Mouse (Mus musculus): ENCODE results near the gene Ifna11. TPM values are rescaled to one million over a fixed set of nuclear protein-coding genes. Genes with fewer than 3 reads are reported as not detected.
A peak's percentile ranks its signal among the peaks of the same experiment; 100 is the strongest.

The Ifna11 gene
- polyA plus RNA-seq, 1 experiment from 2014 or later: not detected

DNA sequence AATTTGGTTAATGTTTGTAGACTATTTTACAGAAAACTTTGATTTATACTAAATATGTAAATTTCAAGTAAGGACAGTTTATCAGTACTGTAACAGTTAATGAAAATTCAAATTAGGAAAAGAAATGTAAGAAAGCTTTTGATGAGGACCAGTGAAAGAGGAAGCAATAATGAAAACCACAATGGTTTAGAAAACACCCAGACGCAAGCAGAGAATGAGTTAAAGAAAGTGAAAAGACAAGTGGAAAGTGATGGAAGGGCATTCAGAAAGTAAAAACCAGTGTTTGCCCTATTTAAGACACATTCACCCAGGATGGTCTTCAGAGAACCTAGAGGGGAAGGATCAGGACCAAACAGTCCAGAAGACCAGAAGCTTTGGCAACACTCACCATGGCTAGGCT is 29.9 kb downstream of the Ifna11 start, which contains the start of gene Ifna1:
TSS of gene Ifna1 (plus strand) at position 390 of the 400 bp plus-strand sequence.
- H3K27ac ChIP-seq (replicated peaks): no peak within 1 kb of the TSS
- H3K4me1 ChIP-seq (replicated peaks): no peaks in the 10 kb centered on the region
- H3K36me3 ChIP-seq: no peaks in the 10 kb centered on the region
- no peak within 1 kb of the TSS for H3K4me3 ChIP-seq
- H3K9me3 ChIP-seq: no peaks in the 10 kb centered on the region
- WGBS: 86% methylated on average over 1 of the region's 1 CpGs
- H3K27me3 ChIP-seq: no peaks in the 10 kb centered on the region
- no peak within 1 kb of the TSS for H3K4me2 ChIP-seq
- no peak for ATAC-seq (ENCODE audit: low read depth)
- H3K9ac ChIP-seq: no peak within 1 kb of the TSS

DNA sequence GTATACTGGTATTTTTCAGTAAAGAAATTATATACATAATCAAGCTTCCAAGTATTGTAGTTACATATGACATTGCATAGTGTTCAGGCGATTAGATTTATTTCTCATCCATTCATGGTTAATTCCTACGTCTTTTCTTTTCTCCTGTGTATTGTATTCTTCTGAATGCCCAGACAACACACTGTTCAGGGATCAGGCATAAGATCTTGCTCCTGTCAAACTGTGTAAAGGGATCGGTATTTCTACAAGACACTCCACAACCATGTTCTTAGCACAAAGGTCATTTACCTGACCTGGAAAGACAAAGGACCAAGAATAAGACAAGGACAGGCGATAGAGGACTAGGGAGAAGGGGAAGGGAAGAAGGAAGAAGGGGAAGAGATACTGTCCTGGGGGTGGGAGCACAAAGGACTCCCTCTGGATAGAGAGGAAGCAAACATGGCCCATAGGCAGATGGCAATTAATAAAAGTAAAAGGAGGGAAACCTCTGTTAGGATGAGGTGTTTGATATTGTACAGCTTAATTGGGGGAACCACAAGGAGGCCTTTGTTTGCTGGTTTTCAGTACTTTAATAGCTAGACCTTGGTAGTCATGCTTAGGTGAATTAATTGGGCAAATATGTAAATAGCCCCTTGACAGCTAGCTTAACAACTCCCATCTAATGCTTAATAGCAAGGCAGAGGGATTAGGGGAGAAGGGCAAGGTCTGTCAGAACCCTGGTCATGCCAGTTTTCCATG is 31.4 kb downstream of the Ifna11 start:
- 38% methylated on average over 4 of the region's 4 CpGs for WGBS

DNA sequence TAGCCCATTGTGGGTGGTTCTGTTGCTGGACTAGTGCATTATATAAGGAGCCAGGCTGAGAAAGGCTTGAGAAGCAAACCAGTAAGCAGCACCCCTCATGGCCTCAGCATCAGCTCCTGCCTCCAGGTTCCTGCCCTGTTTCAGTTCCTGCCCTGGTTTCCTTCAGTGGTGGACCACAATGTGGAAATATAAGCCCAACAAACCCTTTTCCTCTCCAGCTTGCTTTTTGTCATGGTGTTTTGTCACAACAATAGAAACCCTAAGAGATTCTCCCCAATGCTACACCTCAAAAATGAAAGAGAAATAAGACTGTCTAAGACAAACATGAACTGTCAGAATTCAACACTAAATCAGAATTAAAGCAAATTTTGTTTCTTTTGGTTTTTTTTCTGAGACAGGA is 39.5 kb downstream of the Ifna11 start:
- H3K9ac ChIP-seq: no peak overlapping the region
- H3K4me2 ChIP-seq: no peak overlapping the region
- H3K9me3 ChIP-seq: no peaks in the 10 kb centered on the region
- no peaks in the 10 kb centered on the region for H3K36me3 ChIP-seq
- no peak for ATAC-seq (ENCODE audit: low read depth)
- H3K4me1 ChIP-seq (replicated peaks): no peaks in the 10 kb centered on the region
- H3K27ac ChIP-seq (replicated peaks): no peak overlapping the region
- no peak overlapping the region for H3K4me3 ChIP-seq
- H3K27me3 ChIP-seq: 0 out of 2 replicates have a peak, but pooled peaks cover under 1% of the 10 kb centered on the region

More for the DNA sequence above, 31.4 kb downstream of the Ifna11 start:
- H3K36me3 ChIP-seq: no peaks in the 10 kb centered on the region
- H3K27ac ChIP-seq (replicated peaks): no peak overlapping the region
- no peak overlapping the region for H3K4me3 ChIP-seq
- no peaks in the 10 kb centered on the region for H3K9me3 ChIP-seq
- H3K4me2 ChIP-seq: no peak overlapping the region
- H3K27me3 ChIP-seq: no peaks in the 10 kb centered on the region
- ATAC-seq (ENCODE audit: low read depth): no peak
- no peak overlapping the region for H3K9ac ChIP-seq
- no peaks in the 10 kb centered on the region for H3K4me1 ChIP-seq (replicated peaks)

DNA sequence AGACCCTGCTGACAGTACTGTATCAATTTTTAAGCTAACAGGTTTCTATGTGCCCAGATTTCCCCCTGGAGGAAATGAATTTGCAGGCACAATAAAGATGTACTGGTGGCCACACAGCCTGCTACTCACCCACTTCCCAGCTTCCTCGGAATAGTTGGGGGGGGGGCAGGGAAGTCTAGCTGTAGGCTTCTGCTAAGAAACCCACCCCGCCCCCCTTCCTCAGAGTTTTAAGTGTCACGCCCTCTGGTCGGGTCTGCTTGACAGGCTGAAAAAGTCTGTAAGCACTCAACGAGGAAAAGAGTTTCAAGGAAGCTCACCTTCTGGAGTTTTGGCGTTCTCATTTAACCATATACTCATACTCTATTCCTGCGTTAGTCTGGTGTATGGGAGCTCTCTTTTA is 43.5 kb downstream of the Ifna11 start:
- no peak for ATAC-seq (ENCODE audit: low read depth)
- H3K27ac ChIP-seq (replicated peaks): no peak overlapping the region
- H3K4me3 ChIP-seq: no peak overlapping the region
- no peak overlapping the region for H3K4me2 ChIP-seq
- H3K4me1 ChIP-seq (replicated peaks): peaks cover 9% of the 10 kb centered on the region
- H3K9ac ChIP-seq: no peak overlapping the region
- H3K9me3 ChIP-seq: no peaks in the 10 kb centered on the region
- H3K36me3 ChIP-seq: no peaks in the 10 kb centered on the region
- WGBS: 15% methylated on average over 7 of the region's 7 CpGs
- H3K27me3 ChIP-seq: 0 out of 2 replicates have a peak, but pooled peaks cover 15% of the 10 kb centered on the region

DNA sequence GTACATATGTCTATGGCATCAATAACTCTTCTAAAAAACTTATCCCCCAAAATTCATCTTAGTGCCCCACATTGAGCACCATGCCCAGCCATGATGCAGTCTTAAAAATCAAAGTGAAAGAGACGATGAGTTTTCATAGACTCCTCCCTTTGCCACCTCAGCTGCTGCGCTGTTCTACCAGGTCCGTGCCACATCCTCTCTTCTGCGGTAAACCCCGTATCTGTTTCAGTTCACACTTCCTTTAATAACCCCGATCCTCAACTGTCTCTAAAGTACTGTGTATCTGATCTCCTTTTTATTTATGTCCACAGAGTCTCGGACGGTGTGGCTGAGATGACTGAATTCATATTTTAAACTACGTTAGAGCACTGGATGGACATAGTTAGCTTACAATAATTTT is 44.8 kb downstream of the Ifna11 start:
- WGBS: 83% methylated on average over 9 of the region's 9 CpGs
- Histone ChIP-seq H3K27ac (replicated peaks) (no peak overlapping the region), H3K9ac (no peak overlapping the region), H3K4me1 (replicated peaks) (peaks cover 12% of the 10 kb centered on the region), H3K4me3 (no peak overlapping the region), H3K9me3 (no peaks in the 10 kb centered on the region), H3K36me3 (no peaks in the 10 kb centered on the region), H3K4me2 (no peak overlapping the region), H3K27me3 (0 out of 2 replicates have a peak, but pooled peaks cover 15% of the 10 kb centered on the region)
- ATAC-seq (ENCODE audit: low read depth): no peak

DNA sequence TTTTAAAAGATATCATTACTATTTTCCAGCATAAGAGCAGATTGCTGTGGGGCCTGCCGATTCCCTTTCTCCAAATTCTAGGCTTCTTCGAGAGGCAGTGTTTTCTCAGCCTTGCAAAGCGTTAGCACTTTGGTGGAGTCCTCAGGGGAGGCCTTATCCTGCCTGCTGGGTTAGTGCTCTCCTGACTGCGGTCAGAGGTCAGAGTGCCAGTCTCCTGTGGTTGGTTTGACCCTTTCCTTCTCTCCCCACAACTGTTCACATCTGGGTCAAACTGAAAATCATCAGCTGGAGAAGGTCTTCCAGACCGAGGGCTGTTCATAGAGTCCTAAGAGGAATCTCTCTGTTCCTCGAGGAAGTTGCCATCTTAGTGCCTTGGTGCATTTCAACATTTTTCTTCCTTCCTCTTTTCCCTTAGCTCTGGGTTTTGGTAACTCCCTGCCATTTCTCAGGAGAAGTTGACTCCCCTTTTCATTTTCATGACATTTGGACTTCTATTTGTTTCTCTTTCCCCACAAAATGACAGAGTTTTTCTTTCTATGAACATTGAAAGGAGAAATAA is 45.3 kb downstream of the Ifna11 start:
- Histone ChIP-seq H3K9ac (no peak overlapping the region), H3K9me3 (no peaks in the 10 kb centered on the region), H3K4me1 (replicated peaks) (peaks cover 12% of the 10 kb centered on the region), H3K27me3 (0 out of 2 replicates have a peak, but pooled peaks cover 15% of the 10 kb centered on the region), H3K27ac (replicated peaks) (no peak overlapping the region), H3K4me2 (no peak overlapping the region), H3K4me3 (no peak overlapping the region), H3K36me3 (no peaks in the 10 kb centered on the region)
- WGBS: 58% methylated on average over 6 of the region's 6 CpGs
- no peak for ATAC-seq (ENCODE audit: low read depth)

DNA sequence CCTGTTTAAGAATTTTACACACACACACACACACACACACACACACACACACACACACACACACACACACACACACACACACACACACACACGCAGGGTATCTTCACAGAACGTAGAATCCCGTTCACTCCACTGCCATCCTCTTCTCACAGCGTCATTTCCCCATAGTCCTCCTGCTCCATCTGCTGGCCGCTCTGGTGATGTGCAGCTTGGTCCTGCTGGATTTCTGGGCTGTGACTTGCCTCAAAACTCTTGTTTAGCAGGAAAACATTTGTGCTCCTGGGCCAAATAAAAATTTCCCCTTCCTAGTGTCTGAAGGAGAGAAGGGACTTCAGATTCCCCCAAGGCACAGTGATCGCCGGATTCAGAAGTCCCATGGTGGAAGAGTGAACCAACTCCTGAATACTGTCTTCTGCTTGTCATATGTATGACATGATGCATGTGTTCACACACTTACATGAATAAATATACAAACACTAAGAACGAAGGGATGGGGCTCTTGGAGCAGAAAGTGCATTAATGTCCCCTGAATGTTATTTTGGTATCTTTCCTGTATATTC is 47.7 kb downstream of the Ifna11 start:
- no peaks in the 10 kb centered on the region for H3K9me3 ChIP-seq
- peak; percentile 87 for ATAC-seq (ENCODE audit: low read depth)
- WGBS: 2% methylated on average over 8 of the region's 8 CpGs
- no peak overlapping the region for H3K27ac ChIP-seq (replicated peaks)
- peak overlapping the region; percentile 75 for H3K4me2 ChIP-seq
- H3K4me1 ChIP-seq (replicated peaks): peaks cover 12% of the 10 kb centered on the region
- H3K36me3 ChIP-seq: no peaks in the 10 kb centered on the region
- peaks cover 28% of the 10 kb centered on the region for H3K27me3 ChIP-seq
- peak overlapping the region; percentile 65; the same call in 1 of the 2 replicates for H3K9ac ChIP-seq
- peak overlapping the region; percentile 50 for H3K4me3 ChIP-seq

DNA sequence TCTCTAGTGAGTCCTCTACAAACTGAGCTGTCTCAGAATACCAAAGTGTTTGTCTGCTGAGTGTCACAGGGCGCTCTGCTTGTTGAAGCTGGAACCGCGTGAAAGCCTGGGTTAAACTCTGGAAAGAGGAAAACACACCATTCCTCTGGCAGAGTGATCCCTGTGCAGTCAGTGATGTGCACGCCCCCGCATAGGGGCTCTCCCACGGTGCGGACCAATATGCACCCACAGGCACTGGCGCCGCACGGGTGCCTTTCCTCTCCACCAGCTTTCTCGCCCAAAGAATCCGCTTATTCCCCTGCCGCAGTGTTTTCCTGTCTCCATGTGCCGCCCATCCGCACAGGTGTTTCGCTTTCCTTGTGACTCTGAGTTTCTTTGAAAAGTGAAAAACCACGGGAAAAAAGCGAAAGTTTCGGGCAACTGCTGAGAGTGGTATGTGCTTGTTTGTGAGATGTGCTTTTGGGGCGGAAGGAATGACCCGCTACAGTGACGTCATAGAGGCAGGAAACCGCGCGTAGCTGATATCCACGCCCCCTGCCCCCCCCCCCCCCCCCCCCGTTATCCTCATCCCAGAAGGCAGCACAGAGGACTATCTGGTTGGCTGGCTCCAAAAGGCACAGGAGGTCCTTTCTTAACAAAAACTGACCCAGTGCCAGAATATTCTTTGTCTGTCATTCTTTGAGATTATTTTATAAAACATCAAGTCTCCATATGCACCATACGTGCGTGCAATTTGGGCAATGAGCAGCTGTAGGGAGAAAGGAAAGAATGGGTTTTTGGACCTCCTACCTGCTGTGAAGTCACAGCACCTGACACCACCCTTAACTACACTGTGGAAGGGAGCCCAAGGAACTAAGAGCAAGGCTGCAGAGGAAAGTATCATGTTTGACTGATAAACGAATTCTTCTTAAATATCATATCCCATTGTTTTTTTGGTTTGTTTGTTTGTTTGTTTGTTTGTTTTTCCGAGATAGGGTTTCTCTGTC is 48.5 kb downstream of the Ifna11 start:
- Histone ChIP-seq H3K27ac (replicated peaks) (no peak overlapping the region), H3K4me2 (peak overlapping the region; percentile 75), H3K9me3 (no peaks in the 10 kb centered on the region), H3K27me3 (peaks cover 28% of the 10 kb centered on the region), H3K36me3 (no peaks in the 10 kb centered on the region), H3K4me1 (replicated peaks) (peaks cover 12% of the 10 kb centered on the region), H3K9ac (peak overlapping the region; percentile 65), H3K4me3 (peak overlapping the region; percentile 50)
- ATAC-seq (ENCODE audit: low read depth): peak; percentile 73
- WGBS: 8% methylated on average over 31 of the region's 31 CpGs

Other genes with a start within 250 kb of the Ifna11 start
- not detected in 2 replicates for gene Ifna14, start 248.2 kb upstream of the Ifna11 start, polyA plus RNA-seq (2015; fragmentation: Nextera tagmentation; extraction: Ambion mirVana)
- gene Ifna9, start 227.6 kb upstream of the Ifna11 start, polyA plus RNA-seq (2015; fragmentation: Nextera tagmentation; extraction: Ambion mirVana): not detected in 2 replicates
- gene Ifna12, start 216.6 kb upstream of the Ifna11 start, polyA plus RNA-seq (2015; fragmentation: Nextera tagmentation; extraction: Ambion mirVana): not detected in 2 replicates
- gene C87499, start 185.5 kb upstream of the Ifna11 start, polyA plus RNA-seq (2015; fragmentation: Nextera tagmentation; extraction: Ambion mirVana): not detected in 2 replicates
- gene Ifna13, start 175.5 kb upstream of the Ifna11 start, polyA plus RNA-seq (2015; fragmentation: Nextera tagmentation; extraction: Ambion mirVana): not detected in 2 replicates
- gene Ifna16, start 143.0 kb upstream of the Ifna11 start, polyA plus RNA-seq (2015; fragmentation: Nextera tagmentation; extraction: Ambion mirVana): not detected in 2 replicates
- gene Ifna2, start 136.0 kb upstream of the Ifna11 start, polyA plus RNA-seq (2015; fragmentation: Nextera tagmentation; extraction: Ambion mirVana): not detected in 2 replicates
- not detected in 2 replicates for gene Ifnab, start 128.6 kb upstream of the Ifna11 start, polyA plus RNA-seq (2015; fragmentation: Nextera tagmentation; extraction: Ambion mirVana)
- 1.3 and 1.5 TPM in 2 replicates for gene Gm26566, start 98.2 kb upstream of the Ifna11 start, polyA plus RNA-seq (2015; fragmentation: Nextera tagmentation; extraction: Ambion mirVana)
- 126 and 128 TPM in 2 replicates for gene Klhl9, start 97.5 kb upstream of the Ifna11 start, polyA plus RNA-seq (2015; fragmentation: Nextera tagmentation; extraction: Ambion mirVana)
- not detected in 2 replicates for gene Gm13271, start 65.1 kb upstream of the Ifna11 start, polyA plus RNA-seq (2015; fragmentation: Nextera tagmentation; extraction: Ambion mirVana)
- not detected in 2 replicates for gene Gm13283, start 59.8 kb upstream of the Ifna11 start, polyA plus RNA-seq (2015; fragmentation: Nextera tagmentation; extraction: Ambion mirVana)
- not detected in 2 replicates for gene Gm13290, start 46.1 kb upstream of the Ifna11 start, polyA plus RNA-seq (2015; fragmentation: Nextera tagmentation; extraction: Ambion mirVana)
- gene Gm13289, start 43.0 kb upstream of the Ifna11 start, polyA plus RNA-seq (2015; fragmentation: Nextera tagmentation; extraction: Ambion mirVana): not detected in 2 replicates
- not detected in 2 replicates for gene Gm13272, start 40.1 kb upstream of the Ifna11 start, polyA plus RNA-seq (2015; fragmentation: Nextera tagmentation; extraction: Ambion mirVana)
- not detected in 2 replicates for gene Ifnz, start 37.8 kb upstream of the Ifna11 start, polyA plus RNA-seq (2015; fragmentation: Nextera tagmentation; extraction: Ambion mirVana)
- not detected in 2 replicates for gene Gm13276, start 34.2 kb upstream of the Ifna11 start, polyA plus RNA-seq (2015; fragmentation: Nextera tagmentation; extraction: Ambion mirVana)
- not detected in 2 replicates for gene Gm13277, start 31.3 kb upstream of the Ifna11 start, polyA plus RNA-seq (2015; fragmentation: Nextera tagmentation; extraction: Ambion mirVana)
- gene Gm13278, start 28.4 kb upstream of the Ifna11 start, polyA plus RNA-seq (2015; fragmentation: Nextera tagmentation; extraction: Ambion mirVana): not detected in 2 replicates
- not detected in 2 replicates for gene Gm13275, start 25.5 kb upstream of the Ifna11 start, polyA plus RNA-seq (2015; fragmentation: Nextera tagmentation; extraction: Ambion mirVana)
- gene Gm13279, start 22.6 kb upstream of the Ifna11 start, polyA plus RNA-seq (2015; fragmentation: Nextera tagmentation; extraction: Ambion mirVana): not detected in 2 replicates
- gene Gm13285, start 20.3 kb upstream of the Ifna11 start, polyA plus RNA-seq (2015; fragmentation: Nextera tagmentation; extraction: Ambion mirVana): 0.32 TPM in 1 of 2 replicates, not detected in the other
- gene Gm13287, start 16.7 kb upstream of the Ifna11 start, polyA plus RNA-seq (2015; fragmentation: Nextera tagmentation; extraction: Ambion mirVana): not detected in 2 replicates
- not detected in 2 replicates for gene Gm13288, start 14.4 kb upstream of the Ifna11 start, polyA plus RNA-seq (2015; fragmentation: Nextera tagmentation; extraction: Ambion mirVana)
- gene Ifna7, start 3.7 kb upstream of the Ifna11 start, polyA plus RNA-seq (2015; fragmentation: Nextera tagmentation; extraction: Ambion mirVana): not detected in 2 replicates
- not detected in 2 replicates for gene Ifna6, start 7.5 kb downstream of the Ifna11 start, polyA plus RNA-seq (2015; fragmentation: Nextera tagmentation; extraction: Ambion mirVana)
- not detected in 2 replicates for gene Ifna5, start 15.6 kb downstream of the Ifna11 start, polyA plus RNA-seq (2015; fragmentation: Nextera tagmentation; extraction: Ambion mirVana)
- gene Ifna4, start 21.9 kb downstream of the Ifna11 start, polyA plus RNA-seq (2015; fragmentation: Nextera tagmentation; extraction: Ambion mirVana): not detected in 2 replicates
- gene Ifna1, start 30.1 kb downstream of the Ifna11 start, polyA plus RNA-seq (2015; fragmentation: Nextera tagmentation; extraction: Ambion mirVana): not detected in 2 replicates
- not detected in 2 replicates for gene Ifne, start 60.2 kb downstream of the Ifna11 start, polyA plus RNA-seq (2015; fragmentation: Nextera tagmentation; extraction: Ambion mirVana)